Mouse (Mus musculus) liver, embryonic 11.5 days (tissue): ENCODE results near the gene Mex3a. TPM values are rescaled to one million over a fixed set of nuclear protein-coding genes. Genes with fewer than 3 reads are reported as not detected.

ENCODE experiments used
- ATAC-seq: fragments of 200-750 bp; cut with Nextera tagmentation; replicated peaks from 2 replicates; pipeline ENCODE4 v1.8.0; 2017; ENCODE audit warnings: moderate number of reproducible peaks, mild to moderate bottlenecking, moderate TSS enrichment, moderate library complexity; ENCODE audit not compliant: low FRiP score
- DNase-seq: peaks from one replicate; pipeline ENCODE4 v3.0.0-alpha.2; 2017; ENCODE audit warnings: low spot score
- H3K27ac ChIP-seq: fragments of 300-500 bp; sonication (generic); 2 replicates; pipeline ENCODE4 v1.5.1; 2014; ENCODE audit warnings: mild to moderate bottlenecking, low read depth, low read length, control low read depth
- H3K27me3 ChIP-seq: fragments of 300-500 bp; sonication (generic); replicated peaks from 2 replicates; pipeline ENCODE4 v1.6.1; 2014; ENCODE audit warnings: low read length, mixed read lengths; ENCODE audit not compliant: control insufficient read depth, insufficient read depth
- H3K36me3 ChIP-seq: fragments of 300-500 bp; sonication (generic); 2 replicates; pipeline ENCODE4 v1.6.1; 2014; ENCODE audit warnings: mild to moderate bottlenecking, low read length, moderate library complexity, mixed read lengths; ENCODE audit not compliant: control insufficient read depth, insufficient read depth
- H3K4me1 ChIP-seq: fragments of 300-500 bp; sonication (generic); replicated peaks from 2 replicates; pipeline ENCODE4 v1.6.1; 2014; ENCODE audit warnings: low read length, mixed read lengths; ENCODE audit not compliant: control insufficient read depth, insufficient read depth
- H3K4me2 ChIP-seq: fragments of 300-500 bp; sonication (generic); 2 replicates; pipeline ENCODE4 v1.6.1; 2014; ENCODE audit warnings: mild to moderate bottlenecking, control low read depth, moderate library complexity
- H3K4me3 ChIP-seq: fragments of 300-500 bp; sonication (generic); 2 replicates; pipeline ENCODE4 v1.5.1; 2014; ENCODE audit warnings: low read depth, low read length, control low read depth
- H3K9ac ChIP-seq: fragments of 300-500 bp; sonication (generic); 2 replicates; pipeline ENCODE4 v1.6.1; 2014; ENCODE audit warnings: low read depth, low read length, control low read depth
- H3K9me3 ChIP-seq: fragments of 300-500 bp; sonication (generic); 2 replicates; pipeline ENCODE4 v1.6.1; 2016; ENCODE audit warnings: low read length, inconsistent platforms, mixed read lengths; ENCODE audit not compliant: control insufficient read depth
- whole genome bisulfite sequencing: fragments of 180-500 bp; shearing (Covaris S2); extraction: QIAGEN DNeasy Blood & Tissue Kit; methylation state at CpG from one replicate; pipeline ENCODE4 v1.1.7; 2014; 5-methylcytosine and 5-hydroxymethylcytosine counted together
- polyA plus RNA-seq: library from polyadenylated mRNA; unstranded; fragments of >200 nt; fragmentation: Nextera tagmentation; extraction: Ambion mirVana; gene quantifications from 2 replicates; pipeline ENCODE4 v1.2.1, GENCODE M21; 2014

Mex3a gene
- polyA plus RNA-seq, 1 experiment from 2014 or later = 10.2 TPM

DNA sequence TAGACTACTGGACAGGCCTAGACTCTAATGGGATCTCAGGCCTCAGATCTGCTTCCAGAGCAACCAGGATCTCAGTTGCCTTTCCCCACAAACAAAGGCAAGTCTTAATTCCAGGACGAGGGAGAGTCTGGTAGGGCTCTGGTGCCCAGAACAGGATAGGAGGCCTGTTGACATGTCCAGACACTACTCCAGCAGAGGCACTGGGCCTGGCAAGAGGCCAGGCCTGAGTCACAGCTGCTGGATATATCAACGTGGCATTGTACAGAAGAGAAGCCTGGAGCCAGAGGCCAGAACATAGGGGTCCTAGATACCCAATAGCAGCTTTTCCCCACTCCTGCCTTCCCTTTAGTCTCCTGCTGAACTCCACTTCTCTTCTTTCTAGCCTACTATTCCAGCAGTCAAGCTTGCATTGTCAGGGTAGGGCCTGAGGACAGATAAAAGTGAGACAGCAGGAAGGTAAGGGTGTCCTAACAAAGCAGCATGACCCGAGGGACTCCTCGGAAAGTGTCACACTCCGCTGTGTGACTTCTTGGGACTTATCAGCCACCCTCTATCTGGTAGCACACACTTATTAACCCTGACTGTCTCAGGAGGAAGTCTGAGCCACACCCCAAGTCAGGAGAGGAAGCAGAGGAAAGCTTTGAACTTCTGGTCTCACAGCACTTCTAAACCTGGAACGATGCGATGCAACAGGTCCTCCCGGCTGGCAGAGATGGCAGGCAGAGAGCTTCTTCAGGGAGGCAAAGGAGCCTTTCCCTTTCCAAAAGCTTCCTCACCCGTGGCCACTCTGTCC is 37.2 kb upstream of the Mex3a start:
- H3K36me3 ChIP-seq = no peaks in the 10 kb centered on the region; the same call in 1 of the 2 replicates
- H3K4me3 ChIP-seq = peak overlapping the region; percentile 13; the same call in 1 of the 2 replicates
- no peaks in the 10 kb centered on the region for H3K27me3 ChIP-seq
- 32% methylated on average over 9 of the region's 9 CpGs for WGBS
- H3K9ac ChIP-seq = peak overlapping the region; percentile 60
- ATAC-seq (peak; percentile 51), DNase-seq (peak; percentile 38)
- H3K4me2 ChIP-seq = peak overlapping the region; percentile 57
- H3K27ac ChIP-seq = peak overlapping the region; percentile 90
- H3K9me3 ChIP-seq = no peaks in the 10 kb centered on the region
- peaks cover 68% of the 10 kb centered on the region for H3K4me1 ChIP-seq

GRCm38 (mm10) chr3:88495741-88496415 is 36.3 kb upstream of the Mex3a start:
- 0 out of 2 replicates have a peak overlapping the region, but pooled peaks have one; percentile 2 for H3K9ac ChIP-seq
- H3K27ac ChIP-seq = peak overlapping the region; percentile 90
- no peak overlapping the region for H3K4me3 ChIP-seq
- peak overlapping the region; percentile 57 for H3K4me2 ChIP-seq
- H3K36me3 ChIP-seq = no peaks in the 10 kb centered on the region; the same call in 1 of the 2 replicates
- WGBS = 79% methylated on average over 10 of the region's 10 CpGs
- no peak for ATAC-seq
- DNase-seq = peak; percentile 28
- H3K27me3 ChIP-seq = no peaks in the 10 kb centered on the region
- H3K4me1 ChIP-seq = peaks cover 68% of the 10 kb centered on the region
- H3K9me3 ChIP-seq = no peaks in the 10 kb centered on the region

- ATAC-seq (no peak), DNase-seq (no peak)
- no peaks in the 10 kb centered on the region for H3K27me3 ChIP-seq
- H3K9ac ChIP-seq = no peak overlapping the region
- 79% methylated on average over 4 of the region's 4 CpGs for WGBS
- peak overlapping the region; percentile 94; the same call in 1 of the 2 replicates for H3K4me3 ChIP-seq
- peaks cover 63% of the 10 kb centered on the region for H3K4me1 ChIP-seq
- no peak overlapping the region for H3K27ac ChIP-seq
- no peaks in the 10 kb centered on the region; the same call in 1 of the 2 replicates for H3K36me3 ChIP-seq
- no peaks in the 10 kb centered on the region for H3K9me3 ChIP-seq
- peak overlapping the region; percentile 99 for H3K4me2 ChIP-seq
Observed at GRCm38 (mm10) chr3:88499580-88499979, 32.6 kb upstream of the Mex3a start.

GRCm38 (mm10) chr3:88500087-88500486 is 32.1 kb upstream of the Mex3a start:
- H3K4me3 ChIP-seq = peak overlapping the region; percentile 94
- no peaks in the 10 kb centered on the region for H3K9me3 ChIP-seq
- peaks cover 58% of the 10 kb centered on the region for H3K4me1 ChIP-seq
- ATAC-seq = no peak
- peak overlapping the region; percentile 54; the same call in 1 of the 2 replicates for H3K27ac ChIP-seq
- H3K4me2 ChIP-seq = peak overlapping the region; percentile 99
- H3K9ac ChIP-seq = peak overlapping the region; percentile 97; the same call in 1 of the 2 replicates
- H3K27me3 ChIP-seq = no peaks in the 10 kb centered on the region
- no peaks in the 10 kb centered on the region; the same call in 1 of the 2 replicates for H3K36me3 ChIP-seq
- no peak for DNase-seq
- 57% methylated on average over 7 of the region's 7 CpGs for WGBS

GRCm38 (mm10) chr3:88500655-88501365 is 31.4 kb upstream of the Mex3a start:
- DNase-seq (no peak), ATAC-seq (no peak)
- Histone ChIP-seq H3K4me1 (peaks cover 55% of the 10 kb centered on the region), H3K9ac (peak overlapping the region; percentile 97), H3K9me3 (no peaks in the 10 kb centered on the region), H3K4me3 (peak overlapping the region; percentile 94), H3K27ac (peak overlapping the region; percentile 54), H3K36me3 (no peaks in the 10 kb centered on the region; the same call in 1 of the 2 replicates), H3K4me2 (peak overlapping the region; percentile 99), H3K27me3 (no peaks in the 10 kb centered on the region)
- 53% methylated on average over 4 of the region's 4 CpGs for WGBS

DNA sequence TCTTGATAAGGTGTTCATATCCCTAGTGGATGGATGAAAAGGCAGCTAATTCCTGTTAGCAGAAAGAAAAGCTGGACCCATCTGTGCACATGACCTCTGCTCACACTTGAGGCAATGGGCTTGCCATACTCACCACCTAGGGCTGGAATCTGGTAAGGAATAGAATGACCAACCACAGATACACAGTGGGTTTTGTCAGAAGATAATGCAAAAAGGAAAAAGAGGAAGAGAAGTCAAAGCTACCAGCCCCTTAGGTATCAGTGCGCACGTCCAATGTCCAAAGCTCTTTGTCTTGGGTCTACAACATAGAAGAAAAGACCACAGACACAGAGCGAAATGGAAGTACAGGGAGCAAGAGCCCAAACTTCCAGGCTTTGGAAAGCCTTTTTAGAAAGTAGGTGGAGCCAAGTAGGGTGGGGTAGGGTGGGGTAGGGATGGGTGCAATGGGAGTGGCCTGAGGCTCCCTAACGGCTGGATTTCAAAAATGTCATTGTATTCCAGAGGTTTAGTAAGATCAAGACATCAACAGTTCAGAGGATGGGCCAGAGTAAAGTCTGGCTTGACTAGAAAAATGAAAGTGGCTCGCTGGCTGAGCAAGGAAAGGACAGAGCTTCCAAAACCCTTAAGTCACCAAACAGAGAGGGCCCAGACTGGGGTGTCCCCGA is 30.7 kb upstream of the Mex3a start:
- peak overlapping the region; percentile 97 for H3K9ac ChIP-seq
- H3K4me3 ChIP-seq = peak overlapping the region; percentile 94
- peak overlapping the region; percentile 99 for H3K4me2 ChIP-seq
- peaks cover 48% of the 10 kb centered on the region for H3K4me1 ChIP-seq
- ATAC-seq (peak; percentile 24), DNase-seq (no peak)
- H3K9me3 ChIP-seq = no peaks in the 10 kb centered on the region
- no peaks in the 10 kb centered on the region for H3K27me3 ChIP-seq
- H3K27ac ChIP-seq = peak overlapping the region; percentile 54
- WGBS = 36% methylated on average over 6 of the region's 6 CpGs
- H3K36me3 ChIP-seq = no peaks in the 10 kb centered on the region; the same call in 1 of the 2 replicates

DNA sequence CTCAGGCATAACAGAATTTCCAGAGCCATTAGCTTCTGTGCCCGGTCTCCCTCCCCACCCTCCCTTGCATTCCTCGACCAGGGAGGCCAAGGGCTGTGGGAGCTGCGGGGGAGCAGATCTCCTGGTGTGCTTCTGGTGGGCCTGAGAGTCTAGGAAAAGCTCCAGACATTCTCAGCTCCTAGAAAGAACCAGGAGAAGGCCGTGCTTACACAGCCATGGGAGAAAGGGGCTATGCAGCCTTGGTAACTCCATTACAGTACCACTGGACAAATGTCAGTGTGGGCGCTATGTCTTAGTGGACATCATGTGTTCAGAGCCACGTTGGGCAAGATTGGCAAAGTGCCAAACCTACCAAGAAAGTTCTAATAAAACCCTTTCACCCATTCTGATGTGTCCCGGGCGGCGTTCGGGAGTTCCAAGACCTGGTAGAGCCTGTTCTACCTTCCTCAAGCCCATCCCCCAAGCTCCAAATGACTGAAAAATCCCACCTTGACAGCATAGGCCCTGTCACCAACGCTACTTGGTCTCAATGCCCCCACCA is 30.1 kb upstream of the Mex3a start:
- peak overlapping the region; percentile 97 for H3K9ac ChIP-seq
- peak overlapping the region; percentile 94 for H3K4me3 ChIP-seq
- DNase-seq (no peak), ATAC-seq (no peak)
- peaks cover 47% of the 10 kb centered on the region for H3K4me1 ChIP-seq
- no peaks in the 10 kb centered on the region for H3K9me3 ChIP-seq
- peak overlapping the region; percentile 99 for H3K4me2 ChIP-seq
- WGBS = 20% methylated on average over 11 of the region's 11 CpGs
- peak overlapping the region; percentile 54 for H3K27ac ChIP-seq
- H3K36me3 ChIP-seq = no peaks in the 10 kb centered on the region; the same call in 1 of the 2 replicates
- no peaks in the 10 kb centered on the region for H3K27me3 ChIP-seq
